Mouse (Mus musculus): ENCODE data around the gene Ppp1r16b. TPM values are rescaled to one million over a fixed set of nuclear protein-coding genes. Genes with fewer than 3 reads are reported as not detected.

Gene Ppp1r16b
- total and polyA plus RNA-seq, 3 experiments: under 0.01 to 0.67 TPM; not detected in 1

- H3K79me2 ChIP-seq (ENCODE audit: control insufficient read depth, insufficient read depth, low read length, poor library complexity): no peaks in the 10 kb centered on the region
- DNase-seq (ENCODE audit: low read depth, low spot score): no peak
- no peaks in the 10 kb centered on the region for H3K36me3 ChIP-seq (ENCODE audit: control insufficient read depth in 1 of 2, insufficient read depth in 2 of 2, low read length in 2 of 2)
- H3K27ac ChIP-seq (ENCODE audit: control insufficient read depth, low read depth, low read length): no peak overlapping the region
- no peaks in the 10 kb centered on the region for H3K9me3 ChIP-seq (replicated peaks; ENCODE audit: insufficient read depth, low read length)
- no peaks in the 10 kb centered on the region for H3K4me1 ChIP-seq (ENCODE audit: control insufficient read depth in 1 of 2, insufficient read depth in 2 of 2, low read length in 2 of 2)
- no peak overlapping the region for H3K4me3 ChIP-seq (ENCODE audit: control insufficient read depth in 1 of 2, insufficient read depth in 1 of 2, low read depth in 2 of 2, low read length in 2 of 2)
- no peak overlapping the region for H3K9ac ChIP-seq (ENCODE audit: control insufficient read depth, low read depth, low read length, poor library complexity, severe bottlenecking)
- H3K27me3 ChIP-seq (ENCODE audit: control insufficient read depth in 1 of 2, insufficient read depth in 2 of 2, low read length in 2 of 2): no peaks in the 10 kb centered on the region
- TF ChIP-seq RAD21 (IDR thresholded peaks at IDR 0.05; ENCODE audit: low read depth, low read length) (no peak), TCF12 (IDR thresholded peaks at IDR 0.05; ENCODE audit: low read depth, low read length) (no peak), UBTF (IDR thresholded peaks at IDR 0.05; ENCODE audit: borderline replicate concordance, insufficient read depth, low read depth, low read length) (no peak), SIN3A (IDR thresholded peaks at IDR 0.05; ENCODE audit: low read length) (no peak), GATA1 (IDR thresholded peaks at IDR 0.05; ENCODE audit: low read depth, low read length) (no peak), USF1 (IDR thresholded peaks at IDR 0.05; ENCODE audit: low read depth, low read length) (no peak), POLR2AphosphoS5 (IDR thresholded peaks at IDR 0.05; ENCODE audit: borderline replicate concordance, low read depth, low read length) (no peak), KAT2A (conservative IDR thresholded peaks at IDR 0.05; ENCODE audit: low read depth, low read length) (no peak), CHD2 (IDR thresholded peaks at IDR 0.05; ENCODE audit: low read length) (no peak), ETS1 (IDR thresholded peaks at IDR 0.05; ENCODE audit: low read depth, low read length) (no peak), MYC (IDR thresholded peaks at IDR 0.05; ENCODE audit: low read depth, low read length) (no peak), BHLHE40 (IDR thresholded peaks at IDR 0.05; ENCODE audit: borderline replicate concordance, low read depth, low read length) (no peak), MAFK (IDR thresholded peaks at IDR 0.05; ENCODE audit: borderline replicate concordance, low read depth, low read length) (no peak), NELFE (IDR thresholded peaks at IDR 0.05; ENCODE audit: low read depth, low read length) (no peak), ZC3H11A (IDR thresholded peaks at IDR 0.05; ENCODE audit: low read depth, low read length) (no peak), MYB (IDR thresholded peaks at IDR 0.05; ENCODE audit: low read depth, low read length) (no peak), POLR2AphosphoS2 (IDR thresholded peaks at IDR 0.05; ENCODE audit: low read length) (no peak), CTCF (IDR thresholded peaks at IDR 0.05 in 2 of 3, conservative IDR thresholded peaks at IDR 0.05 in 1 of 3; ENCODE audit: control insufficient read depth in 1 of 3, insufficient read depth in 1 of 3, low read depth in 2 of 3, low read length in 3 of 3, poor library complexity in 1 of 3, severe bottlenecking in 1 of 3) (no peak), EP300 (IDR thresholded peaks at IDR 0.05; ENCODE audit: low read depth in 1 of 2, low read length in 2 of 2) (no peak)
These were observed 1.9 kb downstream of the Ppp1r16b start for GRCm38 (mm10) chr2:158667022-158667670.

GRCm38 (mm10) chr2:158667671-158668432 is 2.7 kb downstream of the Ppp1r16b start:
- DNase-seq (ENCODE audit: low read depth, low spot score): no peak
- no peaks in the 10 kb centered on the region for H3K9me3 ChIP-seq (replicated peaks; ENCODE audit: insufficient read depth, low read length)
- H3K79me2 ChIP-seq (ENCODE audit: control insufficient read depth, insufficient read depth, low read length, poor library complexity): no peaks in the 10 kb centered on the region
- TF ChIP-seq POLR2AphosphoS2 (IDR thresholded peaks at IDR 0.05; ENCODE audit: low read length): no peak
- TF ChIP-seq MAZ (IDR thresholded peaks at IDR 0.05; ENCODE audit: low read depth, low read length): no peak
- TF ChIP-seq ZNF384 (IDR thresholded peaks at IDR 0.05; ENCODE audit: low read depth, low read length): no peak
- TF ChIP-seq CHD2 (IDR thresholded peaks at IDR 0.05; ENCODE audit: low read length): no peak
- no peaks in the 10 kb centered on the region for H3K36me3 ChIP-seq (ENCODE audit: control insufficient read depth in 1 of 2, insufficient read depth in 2 of 2, low read length in 2 of 2)
- no peak overlapping the region for H3K4me3 ChIP-seq (ENCODE audit: control insufficient read depth in 1 of 2, insufficient read depth in 1 of 2, low read depth in 2 of 2, low read length in 2 of 2)
- H3K27ac ChIP-seq (ENCODE audit: control insufficient read depth, low read depth, low read length): no peak overlapping the region
- no peaks in the 10 kb centered on the region for H3K27me3 ChIP-seq (ENCODE audit: control insufficient read depth in 1 of 2, insufficient read depth in 2 of 2, low read length in 2 of 2)
- no peaks in the 10 kb centered on the region for H3K4me1 ChIP-seq (ENCODE audit: control insufficient read depth in 1 of 2, insufficient read depth in 2 of 2, low read length in 2 of 2)
- H3K9ac ChIP-seq (ENCODE audit: control insufficient read depth, low read depth, low read length, poor library complexity, severe bottlenecking): no peak overlapping the region
